Mouse (Mus musculus): ENCODE measurements around the gene Pik3c2g. TPM values are rescaled to one million over a fixed set of nuclear protein-coding genes. Genes with fewer than 3 reads are reported as not detected.

The Pik3c2g gene
- polyA plus RNA-seq, 1 experiment from 2014 or later, result 0.22 TPM

DNA sequence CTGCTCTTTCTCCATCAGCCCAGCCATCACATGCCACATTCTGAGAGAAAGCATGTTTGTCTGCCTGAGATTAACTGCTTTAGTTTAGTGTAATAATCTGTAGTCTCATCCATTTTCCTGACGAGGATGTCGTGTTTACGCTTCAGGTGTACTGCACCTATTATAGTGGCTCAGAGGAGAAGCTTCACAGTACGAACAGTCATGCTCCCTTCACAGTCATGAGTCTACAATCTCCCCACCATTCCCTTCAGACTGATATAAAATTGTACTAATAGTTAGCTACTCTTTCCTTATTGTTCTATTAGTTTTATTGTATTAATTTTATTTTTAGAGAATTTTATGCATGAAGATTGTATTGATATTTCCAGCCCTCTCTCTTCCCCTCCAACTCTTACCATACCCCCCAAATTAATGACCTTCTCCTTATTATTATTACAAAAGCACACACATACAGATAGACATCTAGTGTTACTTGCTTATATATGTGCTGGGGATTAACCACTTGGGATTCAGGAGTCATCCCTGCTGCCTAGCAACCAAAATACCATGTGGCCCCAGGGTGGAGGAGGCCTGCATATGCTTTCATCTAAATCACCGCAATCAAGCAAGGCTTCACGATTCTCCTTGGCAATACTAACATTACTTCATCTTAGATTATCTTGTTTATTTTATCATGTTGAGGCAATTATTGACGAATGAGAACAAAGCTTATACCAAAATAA is 159.9 kb downstream of the Pik3c2g start:
- Histone ChIP-seq H3K4me1 (replicated peaks; ENCODE audit: control insufficient read depth, insufficient read depth, low read length) (no peaks in the 10 kb centered on the region), H3K27me3 (replicated peaks; ENCODE audit: control insufficient read depth, insufficient read depth, low read length) (no peaks in the 10 kb centered on the region), H3K27ac (ENCODE audit: low read depth, low read length) (no peak overlapping the region), H3K9me3 (ENCODE audit: control insufficient read depth) (no peaks in the 10 kb centered on the region), H3K4me2 (replicated peaks; ENCODE audit: low read depth) (no peak overlapping the region), H3K36me3 (ENCODE audit: control insufficient read depth, insufficient read depth) (no peaks in the 10 kb centered on the region), H3K4me3 (ENCODE audit: low read depth, low read length) (no peak overlapping the region), H3K9ac (ENCODE audit: low read depth, low read length) (no peak overlapping the region)
- no peak for ATAC-seq
- TF ChIP-seq CTCF (IDR thresholded peaks at IDR 0.05; ENCODE audit: low read depth), result no peak
- WGBS, result 71% methylated on average over 7 of the region's 7 CpGs

DNA sequence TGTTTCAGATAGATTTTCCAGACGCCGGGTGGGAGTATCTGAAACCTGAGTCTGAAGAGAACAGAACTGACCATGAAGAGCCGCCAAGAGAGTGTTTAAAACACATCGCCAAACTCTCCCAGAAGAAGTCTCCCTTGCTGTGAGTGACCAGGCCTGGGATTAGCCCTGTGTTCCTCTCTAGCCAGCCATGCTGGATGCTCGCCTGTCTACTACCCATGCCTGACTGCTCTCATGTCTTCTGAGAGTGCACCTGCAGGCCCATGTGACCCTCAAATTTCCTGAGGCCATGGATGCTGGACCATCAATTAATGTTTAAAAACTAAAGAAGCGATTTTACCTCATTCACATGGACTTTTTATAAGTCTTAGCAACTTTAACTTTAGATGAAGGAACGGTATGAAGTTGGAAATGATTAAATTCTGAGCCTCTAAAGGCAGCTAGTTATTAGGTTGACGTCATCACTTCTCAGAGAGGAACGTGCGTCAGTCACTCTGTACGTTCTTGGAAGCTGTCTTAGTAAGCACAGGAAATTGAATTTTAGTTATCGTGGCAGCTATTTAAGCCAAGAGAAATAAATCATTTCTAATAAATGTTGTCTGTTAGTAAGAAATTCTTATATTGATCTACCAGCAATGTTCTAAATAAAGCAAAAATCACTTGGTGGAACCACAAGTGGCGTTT is 161.2 kb downstream of the Pik3c2g start:
- Histone ChIP-seq H3K9me3 (ENCODE audit: control insufficient read depth) (no peaks in the 10 kb centered on the region), H3K4me3 (ENCODE audit: low read depth, low read length) (no peak overlapping the region), H3K27me3 (replicated peaks; ENCODE audit: control insufficient read depth, insufficient read depth, low read length) (no peaks in the 10 kb centered on the region), H3K36me3 (ENCODE audit: control insufficient read depth, insufficient read depth) (no peaks in the 10 kb centered on the region), H3K4me1 (replicated peaks; ENCODE audit: control insufficient read depth, insufficient read depth, low read length) (no peaks in the 10 kb centered on the region), H3K27ac (ENCODE audit: low read depth, low read length) (no peak overlapping the region), H3K9ac (ENCODE audit: low read depth, low read length) (no peak overlapping the region), H3K4me2 (replicated peaks; ENCODE audit: low read depth) (no peak overlapping the region)
- WGBS, result 85% methylated on average over 13 of the region's 13 CpGs
- ATAC-seq, result no peak
- TF ChIP-seq CTCF (IDR thresholded peaks at IDR 0.05; ENCODE audit: low read depth), result no peak

DNA sequence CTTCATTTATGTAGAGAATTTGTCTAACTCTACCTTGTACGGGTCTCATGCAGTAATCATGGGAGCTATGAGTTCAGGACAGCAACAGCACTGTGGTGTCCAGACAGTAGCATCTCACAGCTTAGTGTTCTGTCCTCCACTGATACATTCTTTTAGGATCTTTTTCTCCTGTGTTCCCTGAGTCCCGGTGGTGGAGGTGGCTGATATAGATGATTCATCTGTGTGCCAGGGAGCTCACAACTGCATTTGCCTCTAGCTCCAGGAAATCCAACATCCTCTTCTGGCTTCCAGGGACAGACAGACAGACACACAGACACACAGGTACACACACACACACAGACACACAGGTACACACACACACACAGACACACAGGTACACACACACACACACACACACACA is 163.6 kb downstream of the Pik3c2g start:
- Histone ChIP-seq H3K4me2 (replicated peaks; ENCODE audit: low read depth) (no peak overlapping the region), H3K36me3 (ENCODE audit: control insufficient read depth, insufficient read depth) (no peaks in the 10 kb centered on the region), H3K4me3 (ENCODE audit: low read depth, low read length) (no peak overlapping the region), H3K27ac (ENCODE audit: low read depth, low read length) (no peak overlapping the region), H3K4me1 (replicated peaks; ENCODE audit: control insufficient read depth, insufficient read depth, low read length) (no peaks in the 10 kb centered on the region), H3K27me3 (replicated peaks; ENCODE audit: control insufficient read depth, insufficient read depth, low read length) (no peaks in the 10 kb centered on the region), H3K9ac (ENCODE audit: low read depth, low read length) (no peak overlapping the region), H3K9me3 (ENCODE audit: control insufficient read depth) (no peaks in the 10 kb centered on the region)
- 74% methylated on average over 2 of the region's 2 CpGs for WGBS
- no peak for TF ChIP-seq CTCF (IDR thresholded peaks at IDR 0.05; ENCODE audit: low read depth)
- ATAC-seq, result no peak

DNA sequence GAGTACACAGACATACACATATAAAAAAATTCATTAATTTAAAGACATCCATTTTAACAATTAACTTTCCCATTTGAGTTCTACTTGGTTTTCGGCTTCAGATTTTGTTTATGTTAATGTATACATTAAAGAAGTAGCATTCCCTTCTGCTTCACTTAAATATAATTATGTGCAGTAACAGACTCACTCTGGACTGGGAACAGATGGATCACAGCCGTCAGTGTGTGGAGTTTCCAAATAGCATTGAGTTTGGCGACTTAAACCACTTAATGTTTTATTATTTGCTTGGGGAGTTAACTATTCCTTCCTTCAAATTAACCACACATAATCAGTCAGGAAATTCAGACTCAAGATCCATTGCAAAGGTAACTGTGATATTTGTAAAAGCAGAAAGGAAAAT is 164.0 kb downstream of the Pik3c2g start:
- no peak overlapping the region for H3K4me3 ChIP-seq (ENCODE audit: low read depth, low read length)
- no peak overlapping the region for H3K9ac ChIP-seq (ENCODE audit: low read depth, low read length)
- H3K27ac ChIP-seq (ENCODE audit: low read depth, low read length), result no peak overlapping the region
- H3K27me3 ChIP-seq (replicated peaks; ENCODE audit: control insufficient read depth, insufficient read depth, low read length), result no peaks in the 10 kb centered on the region
- WGBS, result 39% methylated on average over 3 of the region's 3 CpGs
- no peaks in the 10 kb centered on the region for H3K9me3 ChIP-seq (ENCODE audit: control insufficient read depth)
- no peak for TF ChIP-seq CTCF (IDR thresholded peaks at IDR 0.05; ENCODE audit: low read depth)
- H3K4me2 ChIP-seq (replicated peaks; ENCODE audit: low read depth), result no peak overlapping the region
- no peaks in the 10 kb centered on the region for H3K36me3 ChIP-seq (ENCODE audit: control insufficient read depth, insufficient read depth)
- H3K4me1 ChIP-seq (replicated peaks; ENCODE audit: control insufficient read depth, insufficient read depth, low read length), result no peaks in the 10 kb centered on the region
- no peak for ATAC-seq

GRCm38 (mm10) chr6:139757876-139758275 is 170.9 kb downstream of the Pik3c2g start:
- H3K36me3 ChIP-seq (ENCODE audit: control insufficient read depth, insufficient read depth), result no peaks in the 10 kb centered on the region
- WGBS, result 80% methylated on average over 8 of the region's 8 CpGs
- H3K4me3 ChIP-seq (ENCODE audit: low read depth, low read length), result no peak overlapping the region
- H3K4me2 ChIP-seq (replicated peaks; ENCODE audit: low read depth), result no peak overlapping the region
- H3K9me3 ChIP-seq (ENCODE audit: control insufficient read depth), result no peaks in the 10 kb centered on the region
- H3K27me3 ChIP-seq (replicated peaks; ENCODE audit: control insufficient read depth, insufficient read depth, low read length), result no peaks in the 10 kb centered on the region
- ATAC-seq, result no peak
- no peak overlapping the region for H3K9ac ChIP-seq (ENCODE audit: low read depth, low read length)
- no peak for TF ChIP-seq CTCF (IDR thresholded peaks at IDR 0.05; ENCODE audit: low read depth)
- H3K4me1 ChIP-seq (replicated peaks; ENCODE audit: control insufficient read depth, insufficient read depth, low read length), result no peaks in the 10 kb centered on the region
- H3K27ac ChIP-seq (ENCODE audit: low read depth, low read length), result no peak overlapping the region

DNA sequence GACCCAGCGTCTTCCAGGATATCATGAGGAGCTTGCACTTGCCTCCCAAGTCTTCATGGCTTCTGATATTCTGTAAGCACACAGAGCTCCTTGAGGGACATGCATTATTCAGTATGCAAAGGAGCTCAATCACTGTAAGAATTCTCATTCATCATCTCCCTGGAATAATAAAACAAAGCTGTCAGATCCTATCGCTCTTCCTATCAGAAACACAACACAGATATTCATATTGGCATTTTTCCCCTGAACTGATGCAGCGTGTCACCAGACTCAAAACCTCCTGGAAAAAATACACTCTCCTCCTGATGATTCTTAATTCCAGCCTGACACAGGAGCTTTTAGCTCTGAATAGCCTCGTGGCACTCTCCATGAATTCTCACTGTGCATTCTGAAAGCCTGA is 174.0 kb downstream of the Pik3c2g start:
- H3K27ac ChIP-seq (ENCODE audit: low read depth, low read length), result no peak overlapping the region
- no peak overlapping the region for H3K4me3 ChIP-seq (ENCODE audit: low read depth, low read length)
- 63% methylated on average over 4 of the region's 4 CpGs for WGBS
- H3K27me3 ChIP-seq (replicated peaks; ENCODE audit: control insufficient read depth, insufficient read depth, low read length), result no peaks in the 10 kb centered on the region
- no peaks in the 10 kb centered on the region for H3K9me3 ChIP-seq (ENCODE audit: control insufficient read depth)
- no peaks in the 10 kb centered on the region for H3K36me3 ChIP-seq (ENCODE audit: control insufficient read depth, insufficient read depth)
- no peak for ATAC-seq
- H3K4me1 ChIP-seq (replicated peaks; ENCODE audit: control insufficient read depth, insufficient read depth, low read length), result no peaks in the 10 kb centered on the region
- H3K9ac ChIP-seq (ENCODE audit: low read depth, low read length), result no peak overlapping the region
- H3K4me2 ChIP-seq (replicated peaks; ENCODE audit: low read depth), result no peak overlapping the region
- TF ChIP-seq CTCF (IDR thresholded peaks at IDR 0.05; ENCODE audit: low read depth), result no peak
